Mouse (Mus musculus): ENCODE measurements around the gene Gm8127. TPM values are rescaled to one million over a fixed set of nuclear protein-coding genes. Genes with fewer than 3 reads are reported as not detected.

The Gm8127 gene
- polyA plus RNA-seq, 1 experiment from 2014 or later, result not detected

Other genes starting within 250 kb of the Gm8127 start
- not detected in 2 replicates for gene Gm8094, start 217.2 kb downstream of the Gm8127 start, polyA plus RNA-seq (2015; fragmentation: Nextera tagmentation; extraction: Ambion mirVana)
- gene Gm8104, start 193.2 kb downstream of the Gm8127 start, polyA plus RNA-seq (2015; fragmentation: Nextera tagmentation; extraction: Ambion mirVana), result not detected in 2 replicates
- not detected in 2 replicates for gene Gm7233, start 114.0 kb downstream of the Gm8127 start, polyA plus RNA-seq (2015; fragmentation: Nextera tagmentation; extraction: Ambion mirVana)
- gene Gm8122, start 58.5 kb downstream of the Gm8127 start, polyA plus RNA-seq (2015; fragmentation: Nextera tagmentation; extraction: Ambion mirVana), result not detected in 2 replicates
- not detected in 2 replicates for gene Gm8126, start 35.2 kb downstream of the Gm8127 start, polyA plus RNA-seq (2015; fragmentation: Nextera tagmentation; extraction: Ambion mirVana)
- not detected in 2 replicates for gene Gm9732, start 18.8 kb downstream of the Gm8127 start, polyA plus RNA-seq (2015; fragmentation: Nextera tagmentation; extraction: Ambion mirVana)
- gene 1700001F09Rik, start 54.0 kb upstream of the Gm8127 start, polyA plus RNA-seq (2015; fragmentation: Nextera tagmentation; extraction: Ambion mirVana), result not detected in 2 replicates
- gene Gm8138, start 122.5 kb upstream of the Gm8127 start, polyA plus RNA-seq (2015; fragmentation: Nextera tagmentation; extraction: Ambion mirVana), result not detected in 2 replicates
- gene Gm5799, start 249.7 kb upstream of the Gm8127 start, polyA plus RNA-seq (2015; fragmentation: Nextera tagmentation; extraction: Ambion mirVana), result not detected in 2 replicates